Mouse (Mus musculus) thymus, postnatal 36 days (tissue): Measurements from ENCODE around the gene Pdzrn4.

Experiments
- DNase-seq, 2 experiments: peaks; one replicate each; pipeline ENCODE4 v3.0.0; 2022; ENCODE audit warnings: mixed read lengths in 2 of 2

Gene Pdzrn4

GRCm38 (mm10) chr15:92752167-92752566 is 355.5 kb downstream of the Pdzrn4 start:
- no peak for DNase-seq

DNA sequence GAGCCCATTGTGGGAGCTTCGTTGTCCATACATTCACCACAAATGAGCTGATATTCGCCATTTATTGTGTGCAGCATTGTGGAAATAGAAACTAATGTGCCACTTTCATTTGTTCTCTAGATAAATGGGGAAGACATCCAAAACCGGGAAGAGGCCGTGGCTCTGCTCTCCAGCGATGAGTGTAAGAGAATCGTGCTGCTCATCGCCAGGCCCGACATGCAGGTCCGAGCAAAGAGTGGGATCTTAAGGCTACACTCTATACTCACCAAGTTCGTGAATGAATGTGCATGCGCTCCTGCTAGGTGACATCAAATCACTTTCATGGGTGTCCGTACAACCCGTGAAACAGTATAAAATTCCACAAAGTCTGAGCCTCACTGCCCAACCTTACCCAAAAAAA is 355.9 kb downstream of the Pdzrn4 start:
- no peak for DNase-seq

GRCm38 (mm10) chr15:92757085-92757903 is 360.6 kb downstream of the Pdzrn4 start:
- DNase-seq = no peak

DNA sequence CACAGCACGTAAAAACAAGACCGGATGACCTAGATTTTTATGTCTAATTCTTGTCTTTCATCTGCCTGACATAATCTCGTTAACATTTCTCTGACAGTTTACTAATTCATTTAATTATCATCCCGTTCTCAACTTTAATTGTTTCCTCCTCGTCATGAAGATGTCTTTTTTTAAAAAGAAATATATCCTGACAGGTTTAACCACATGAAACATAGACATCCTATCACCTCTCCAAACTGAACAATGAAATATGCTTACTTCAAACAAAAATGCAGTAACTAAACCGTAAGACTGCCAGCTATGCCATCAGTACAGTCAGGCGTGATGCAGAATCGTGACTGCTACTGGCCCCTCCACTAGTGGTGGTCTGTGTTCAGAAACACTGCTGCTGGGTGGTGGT is 362.3 kb downstream of the Pdzrn4 start:
- no peak for DNase-seq

- no peak for DNase-seq
Measured at GRCm38 (mm10) chr15:92763303-92763702, 366.6 kb downstream of the Pdzrn4 start.

DNA sequence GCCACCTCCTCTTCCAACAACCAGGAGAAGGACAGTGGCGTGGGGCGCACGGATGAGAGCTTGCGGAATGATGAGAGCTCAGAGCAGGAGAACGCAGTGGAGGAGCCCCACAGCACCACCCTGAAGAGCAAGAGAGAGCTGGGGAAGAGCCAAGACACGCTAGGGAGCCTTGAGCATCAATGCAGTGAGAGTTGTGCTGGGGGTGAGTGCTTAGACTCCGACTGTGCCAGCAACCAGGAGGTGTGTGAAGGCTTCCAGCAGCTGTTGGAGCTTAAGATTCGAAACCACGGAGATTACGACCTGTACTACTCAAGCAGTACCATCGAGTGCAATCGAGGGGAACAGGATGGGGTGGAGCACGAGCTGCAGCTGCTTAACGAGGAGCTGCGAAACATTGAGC is 372.9 kb downstream of the Pdzrn4 start:
- no peak for DNase-seq

- DNase-seq = no peak
Measured at GRCm38 (mm10) chr15:92788036-92788435, 391.4 kb downstream of the Pdzrn4 start.

DNA sequence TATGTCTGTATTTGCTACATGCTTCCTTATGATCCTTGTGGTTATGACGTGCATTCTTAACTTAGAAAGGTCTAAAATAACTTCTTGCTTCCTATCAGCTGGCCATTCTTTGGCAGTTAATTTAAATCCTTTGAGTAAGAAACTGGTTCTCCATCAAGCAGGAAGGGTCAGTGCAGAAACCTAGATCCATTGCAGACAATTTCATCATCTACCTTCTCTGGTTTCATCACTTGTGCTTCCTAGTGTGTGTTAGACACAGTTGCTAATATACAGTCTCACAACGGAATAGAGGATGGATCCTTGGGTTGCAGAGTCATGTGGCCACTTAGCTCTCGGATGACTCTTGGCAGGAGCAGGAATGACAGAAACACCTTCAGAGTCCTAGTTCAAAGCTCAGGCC is 397.6 kb downstream of the Pdzrn4 start:
- DNase-seq = no peak

GRCm38 (mm10) chr15:92805934-92806333 is 409.3 kb downstream of the Pdzrn4 start:
- no peak for DNase-seq

DNA sequence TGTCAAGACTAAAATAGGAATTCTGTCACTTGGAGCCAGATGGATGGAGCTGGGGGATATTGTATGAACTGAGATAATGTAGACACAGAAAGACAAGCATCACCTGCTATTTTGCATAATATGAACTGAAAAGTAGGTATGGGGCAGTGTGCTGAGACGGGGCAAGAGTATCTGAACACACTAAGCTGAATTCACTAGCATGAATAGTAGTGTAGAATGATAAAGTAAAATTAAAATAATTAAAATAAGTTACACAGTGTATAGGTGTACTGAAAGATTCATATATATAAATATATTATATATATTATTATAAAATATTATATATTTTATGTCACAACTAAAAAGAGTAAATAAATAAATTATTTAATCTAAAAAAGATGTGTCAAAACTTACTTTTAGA is 409.7 kb downstream of the Pdzrn4 start:
- DNase-seq = no peak
